Mouse (Mus musculus) spleen, adult 2 months (tissue): Measurements from ENCODE around the gene 1700025G04Rik.

Experiments
- CTCF ChIP-seq: fragments of 200-500 bp; IDR thresholded peaks from 2 replicates; pipeline ENCODE4 v1.5.1; 2011; ENCODE audit warnings: mild to moderate bottlenecking, inconsistent platforms; ENCODE audit not compliant: insufficient read depth, insufficient read length, insufficient replicate concordance; ENCODE audit errors: extremely low read depth
- POLR2A ChIP-seq: fragments of 200-500 bp; IDR thresholded peaks from 2 replicates; pipeline ENCODE4 v1.6.1; 2011; ENCODE audit warnings: low read depth, low read length, inconsistent platforms

- TF ChIP-seq CTCF (no peak), POLR2A (no peak)
Measured at GRCm38 (mm10) chr1:152085561-152085960, 4.4 kb downstream of the 1700025G04Rik start.
